Mouse (Mus musculus) activated CD4-positive, CD25-positive, alpha-beta regulatory T cell (primary cell): Measurements from ENCODE around the gene Trdmt1. TPM values are rescaled to one million over a fixed set of nuclear protein-coding genes. Genes with fewer than 3 reads are reported as not detected.

ENCODE experiments used
- polyA plus RNA-seq, 2 experiments: library from polyadenylated mRNA; unstranded; fragments of 100-300 nt; shearing (Covaris generic); gene quantifications; one replicate each; pipeline ENCODE4 v1.2.1; 2017

The Trdmt1 gene
- polyA plus RNA-seq = 10 to 100 TPM; 12.5 to 14.0 TPM

GRCm38 (mm10) chr2:13544193-13544824, at the start of gene Trdmt1:
Trdmt1 (minus strand) TSS chr2:13544668.

DNA sequence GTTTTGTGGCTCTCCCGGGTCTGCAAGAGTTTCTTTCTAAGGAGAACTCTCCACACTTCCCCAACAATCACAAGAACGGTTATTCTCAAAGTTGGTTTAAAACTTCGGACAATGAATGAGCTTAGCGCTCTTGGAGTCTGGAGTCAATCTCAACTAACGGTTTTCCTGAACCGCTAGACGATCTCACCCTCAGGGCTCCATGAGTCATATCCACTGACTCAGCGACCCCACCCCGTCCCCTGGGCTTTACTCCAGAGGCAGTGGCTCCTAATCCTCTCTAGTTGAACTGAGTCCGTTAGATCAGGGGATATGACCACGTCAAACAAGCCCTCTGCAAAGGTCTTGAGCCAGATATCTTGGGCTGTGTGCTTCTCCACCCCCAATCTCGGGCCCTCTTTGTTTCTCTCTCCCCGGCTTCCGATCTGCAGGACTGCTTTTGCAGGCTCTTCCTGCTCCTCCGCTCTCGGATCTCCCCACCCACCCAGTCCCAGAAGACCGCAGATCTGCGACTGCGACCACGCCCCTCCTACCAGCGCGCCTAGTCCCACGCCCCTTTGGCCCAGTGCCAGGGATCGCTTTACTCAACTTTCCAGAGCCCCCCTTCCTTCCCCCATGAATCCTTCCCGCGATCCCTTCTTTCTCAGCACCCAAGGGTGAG, 29.1 kb upstream of the Trdmt1 start, which contains the start of gene Vim:
TSS of gene Vim (plus strand) at position 520 of the 658 bp plus-strand sequence.

DNA sequence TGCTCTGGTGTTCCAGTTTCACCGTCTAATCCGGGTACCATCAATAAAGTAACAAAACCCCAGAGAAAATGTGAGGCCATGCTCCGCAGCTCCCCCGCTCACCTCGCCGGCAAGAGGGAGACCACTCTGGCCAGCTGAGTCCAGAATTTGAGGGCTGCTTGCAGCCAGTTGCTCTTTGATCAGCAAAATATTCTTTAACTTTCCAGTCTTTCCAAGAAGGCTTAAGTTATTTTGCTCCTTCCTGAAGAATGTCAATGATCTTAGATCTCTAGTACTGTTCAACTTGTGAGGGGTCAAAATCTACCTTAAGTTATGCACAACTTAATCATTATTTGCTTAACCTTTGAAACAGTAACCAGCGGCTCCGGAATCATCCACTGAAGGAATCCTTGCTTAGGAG, 52.7 kb downstream of the Trdmt1 start, which contains the start of gene Cubn:
TSS of gene Cubn (minus strand) at position 80 of the 400 bp plus-strand sequence.

Other genes with a start within 250 kb of the Trdmt1 start
- under 1 TPM; 0.11 to 0.31 TPM for gene Cubn, start 52.9 kb downstream of the Trdmt1 start, polyA plus RNA-seq
- 100 to 1,000 TPM; 590 to 879 TPM for gene Vim, start 29.3 kb upstream of the Trdmt1 start, polyA plus RNA-seq
- 10 to 100 TPM; 28.6 to 47.8 TPM for gene St8sia6, start 249.4 kb upstream of the Trdmt1 start, polyA plus RNA-seq